Mouse (Mus musculus): ENCODE data around the gene Scn8a. TPM values are rescaled to one million over a fixed set of nuclear protein-coding genes. Genes with fewer than 3 reads are reported as not detected.

Scn8a gene
- polyA plus RNA-seq, 1 experiment, result 107 TPM

DNA sequence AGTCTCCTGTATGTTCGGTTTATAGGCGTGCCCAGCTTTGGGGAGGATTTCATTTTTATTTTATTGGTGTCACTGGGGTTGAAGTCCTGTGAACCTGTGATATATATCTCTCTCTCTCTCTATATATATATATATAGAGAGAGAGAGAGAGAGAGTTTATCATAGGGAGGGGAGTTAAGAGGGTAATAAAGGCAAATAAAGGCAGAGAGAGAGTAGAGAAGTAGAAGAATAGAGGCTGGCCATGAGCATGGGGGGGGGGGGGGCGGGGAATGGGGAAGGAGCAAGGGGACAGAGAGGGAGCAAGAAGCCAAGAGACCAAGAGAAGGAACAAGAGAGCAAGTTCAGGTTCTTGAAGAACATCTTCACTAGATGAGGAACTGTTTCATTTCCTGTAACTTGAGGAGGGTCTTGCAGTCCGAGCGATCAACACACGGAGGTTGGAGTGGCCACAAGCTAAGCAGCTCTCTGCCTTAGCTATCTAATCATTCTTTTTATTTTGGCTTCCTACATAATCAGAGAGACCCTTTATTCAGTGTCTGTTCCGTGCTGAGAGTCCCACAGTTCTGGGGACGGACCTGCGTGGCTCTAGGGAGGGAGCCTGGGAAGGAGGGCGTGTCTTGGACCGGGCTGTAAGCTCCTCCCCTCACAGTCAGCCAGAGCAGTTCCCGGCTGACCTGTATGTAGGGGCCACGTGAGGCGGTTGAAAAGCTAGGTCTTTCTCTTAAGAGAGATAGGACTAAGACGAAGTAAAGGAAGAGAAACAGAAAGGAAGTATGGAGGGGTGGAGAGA lies 136.8 kb downstream of the Scn8a start:
- TF ChIP-seq POLR2A (IDR thresholded peaks at IDR 0.05; ENCODE audit: borderline replicate concordance, insufficient read depth, low read length) (no peak), CTCF (IDR thresholded peaks at IDR 0.05; ENCODE audit: borderline replicate concordance, insufficient read depth, low read depth, low read length) (no peak)
- H3K4me3 ChIP-seq (replicated peaks; ENCODE audit: insufficient read depth, low read depth, low read length), result peak overlapping the region; percentile 27
- H3K27ac ChIP-seq (ENCODE audit: insufficient read depth, low read length), result no peak overlapping the region
- H3K27me3 ChIP-seq (ENCODE audit: control insufficient read depth, insufficient read depth, low read length), result no peaks in the 10 kb centered on the region
- no peak for DNase-seq
- H3K4me1 ChIP-seq (ENCODE audit: control insufficient read depth, insufficient read depth, low read length), result peaks cover 7% of the 10 kb centered on the region; the same call in 1 of the 2 replicates
- WGBS, result 27% methylated on average over 14 of the region's 15 CpGs

DNA sequence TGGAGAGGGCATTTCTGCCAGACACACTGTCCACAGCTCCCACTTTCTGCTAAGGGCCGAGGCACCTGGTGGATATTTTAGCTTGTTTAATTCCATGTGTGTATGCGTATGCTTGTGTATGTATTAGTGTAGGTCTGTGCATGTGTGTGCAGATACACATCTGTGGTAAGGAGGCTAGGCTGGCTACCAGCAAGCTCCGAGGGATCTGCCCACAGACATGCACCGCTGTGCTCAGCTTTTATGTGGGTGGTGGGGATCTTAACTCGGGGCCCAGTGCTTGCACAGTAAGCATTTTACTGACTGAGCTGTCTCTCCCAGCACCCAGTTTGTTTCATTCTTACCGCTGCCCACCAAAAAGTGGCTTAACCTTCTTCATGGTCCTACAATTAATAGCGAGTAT lies 137.6 kb downstream of the Scn8a start:
- peaks cover 7% of the 10 kb centered on the region; the same call in 1 of the 2 replicates for H3K4me1 ChIP-seq (ENCODE audit: control insufficient read depth, insufficient read depth, low read length)
- H3K4me3 ChIP-seq (replicated peaks; ENCODE audit: insufficient read depth, low read depth, low read length), result no peak overlapping the region
- DNase-seq, result no peak
- WGBS, result 86% methylated on average over 7 of the region's 7 CpGs
- H3K27ac ChIP-seq (ENCODE audit: insufficient read depth, low read length), result no peak overlapping the region
- TF ChIP-seq POLR2A (IDR thresholded peaks at IDR 0.05; ENCODE audit: borderline replicate concordance, insufficient read depth, low read length) (no peak), CTCF (IDR thresholded peaks at IDR 0.05; ENCODE audit: borderline replicate concordance, insufficient read depth, low read depth, low read length) (no peak)
- H3K27me3 ChIP-seq (ENCODE audit: control insufficient read depth, insufficient read depth, low read length), result no peaks in the 10 kb centered on the region

DNA sequence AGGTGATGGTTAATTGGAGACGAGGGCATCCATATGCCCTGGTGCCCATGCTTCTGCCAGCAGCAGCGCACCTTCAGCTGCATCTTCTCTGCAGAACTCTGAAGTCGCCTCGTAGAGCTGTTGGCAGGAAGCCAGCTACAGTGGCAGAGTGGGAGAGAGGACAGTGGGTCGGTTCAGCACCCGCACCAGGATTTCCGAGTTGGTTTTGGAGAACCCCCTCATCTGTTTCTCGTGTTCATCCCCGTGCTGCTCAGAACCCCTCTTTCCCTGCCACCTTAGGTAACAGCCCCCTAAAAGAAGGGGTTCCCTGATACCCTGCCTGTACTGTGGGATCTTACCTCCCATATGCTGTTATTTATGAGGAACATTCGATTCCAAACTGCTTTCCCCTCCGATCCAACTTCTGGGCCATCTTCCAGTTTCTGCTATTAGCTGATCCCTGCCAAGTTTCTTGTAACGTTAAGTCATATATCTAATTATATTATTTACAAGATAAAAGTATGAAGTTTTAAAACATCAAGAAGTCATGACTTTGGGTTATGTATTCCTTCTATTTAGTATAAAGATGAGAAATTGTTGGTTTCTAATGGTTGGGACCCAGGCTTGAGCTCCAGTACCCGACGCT lies 138.8 kb downstream of the Scn8a start:
- H3K27me3 ChIP-seq (ENCODE audit: control insufficient read depth, insufficient read depth, low read length), result no peaks in the 10 kb centered on the region
- H3K4me1 ChIP-seq (ENCODE audit: control insufficient read depth, insufficient read depth, low read length), result peaks cover 7% of the 10 kb centered on the region; the same call in 1 of the 2 replicates
- no peak for DNase-seq
- no peak overlapping the region for H3K4me3 ChIP-seq (replicated peaks; ENCODE audit: insufficient read depth, low read depth, low read length)
- no peak overlapping the region for H3K27ac ChIP-seq (ENCODE audit: insufficient read depth, low read length)
- TF ChIP-seq POLR2A (IDR thresholded peaks at IDR 0.05; ENCODE audit: borderline replicate concordance, insufficient read depth, low read length) (no peak), CTCF (IDR thresholded peaks at IDR 0.05; ENCODE audit: borderline replicate concordance, insufficient read depth, low read depth, low read length) (no peak)
- 36% methylated on average over 14 of the region's 14 CpGs for WGBS

DNA sequence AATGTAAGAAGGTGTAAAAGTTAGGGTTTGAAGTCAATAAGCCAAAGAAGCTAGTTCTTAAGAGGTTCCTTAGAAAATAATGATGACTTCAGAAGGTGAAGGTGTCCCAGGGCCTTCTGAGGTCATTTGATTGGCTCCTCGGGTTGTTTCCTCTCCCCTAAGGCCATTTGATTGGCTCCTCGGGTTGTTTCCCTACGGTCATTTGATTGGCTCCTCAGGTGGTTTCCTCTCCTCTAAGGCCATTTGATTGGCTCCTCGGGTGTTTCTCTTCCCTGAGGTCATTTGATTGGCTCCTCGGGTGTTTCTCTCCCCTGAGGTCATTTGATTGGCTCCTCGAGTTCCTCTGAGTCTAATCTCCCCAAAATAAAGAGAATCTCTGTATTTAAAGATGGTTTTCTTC lies 141.7 kb downstream of the Scn8a start:
- H3K27me3 ChIP-seq (ENCODE audit: control insufficient read depth, insufficient read depth, low read length), result no peaks in the 10 kb centered on the region
- H3K27ac ChIP-seq (ENCODE audit: insufficient read depth, low read length), result no peak overlapping the region
- no peak for DNase-seq
- 85% methylated on average over 6 of the region's 6 CpGs for WGBS
- peaks cover 7% of the 10 kb centered on the region; the same call in 1 of the 2 replicates for H3K4me1 ChIP-seq (ENCODE audit: control insufficient read depth, insufficient read depth, low read length)
- no peak overlapping the region for H3K4me3 ChIP-seq (replicated peaks; ENCODE audit: insufficient read depth, low read depth, low read length)
- TF ChIP-seq POLR2A (IDR thresholded peaks at IDR 0.05; ENCODE audit: borderline replicate concordance, insufficient read depth, low read length), result no peak
- TF ChIP-seq CTCF (IDR thresholded peaks at IDR 0.05; ENCODE audit: borderline replicate concordance, insufficient read depth, low read depth, low read length), result no peak

DNA sequence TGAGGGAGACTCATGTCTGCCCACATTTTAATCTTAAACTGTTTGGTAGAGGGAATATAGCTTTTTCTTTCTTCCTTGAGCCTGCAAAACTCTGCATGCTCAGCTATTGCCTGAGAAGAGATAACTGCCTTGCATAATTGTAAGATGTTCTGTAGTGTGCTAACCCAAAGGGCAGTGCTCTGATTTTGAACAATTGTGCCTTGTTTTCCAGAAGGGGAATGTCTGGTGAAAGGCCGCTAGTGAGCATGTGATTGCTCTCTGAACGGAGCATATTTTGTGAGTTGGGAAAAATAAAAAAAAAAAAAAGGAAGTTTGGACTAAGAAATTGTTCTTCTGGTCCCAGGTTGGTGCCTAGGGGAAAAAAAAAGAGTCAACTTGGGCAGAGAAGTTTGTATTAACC lies 159.3 kb downstream of the Scn8a start:
- Histone ChIP-seq H3K4me1 (ENCODE audit: control insufficient read depth, insufficient read depth, low read length) (no peaks in the 10 kb centered on the region), H3K4me3 (replicated peaks; ENCODE audit: insufficient read depth, low read depth, low read length) (no peak overlapping the region), H3K27ac (ENCODE audit: insufficient read depth, low read length) (no peak overlapping the region), H3K27me3 (ENCODE audit: control insufficient read depth, insufficient read depth, low read length) (no peaks in the 10 kb centered on the region)
- 73% methylated on average over 2 of the region's 2 CpGs for WGBS
- TF ChIP-seq CTCF (IDR thresholded peaks at IDR 0.05; ENCODE audit: borderline replicate concordance, insufficient read depth, low read depth, low read length), result no peak
- no peak for TF ChIP-seq POLR2A (IDR thresholded peaks at IDR 0.05; ENCODE audit: borderline replicate concordance, insufficient read depth, low read length)
- no peak for DNase-seq

DNA sequence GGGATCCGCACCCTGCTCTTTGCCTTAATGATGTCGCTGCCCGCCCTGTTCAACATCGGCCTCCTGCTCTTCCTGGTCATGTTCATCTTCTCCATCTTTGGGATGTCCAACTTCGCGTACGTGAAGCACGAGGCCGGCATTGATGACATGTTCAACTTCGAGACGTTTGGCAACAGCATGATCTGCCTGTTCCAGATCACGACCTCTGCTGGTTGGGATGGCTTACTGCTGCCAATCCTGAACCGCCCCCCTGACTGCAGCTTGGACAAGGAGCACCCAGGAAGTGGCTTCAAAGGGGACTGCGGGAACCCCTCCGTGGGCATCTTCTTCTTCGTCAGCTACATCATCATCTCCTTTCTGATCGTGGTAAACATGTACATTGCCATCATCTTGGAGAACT lies 170.0 kb downstream of the Scn8a start:
- TF ChIP-seq POLR2A (IDR thresholded peaks at IDR 0.05; ENCODE audit: borderline replicate concordance, insufficient read depth, low read length), result no peak
- peak; percentile 36; the same call in 1 of the 2 replicates for TF ChIP-seq CTCF (IDR thresholded peaks at IDR 0.05; ENCODE audit: borderline replicate concordance, insufficient read depth, low read depth, low read length)
- H3K4me1 ChIP-seq (ENCODE audit: control insufficient read depth, insufficient read depth, low read length), result no peaks in the 10 kb centered on the region
- H3K27ac ChIP-seq (ENCODE audit: insufficient read depth, low read length), result no peak overlapping the region
- H3K4me3 ChIP-seq (replicated peaks; ENCODE audit: insufficient read depth, low read depth, low read length), result no peak overlapping the region
- no peaks in the 10 kb centered on the region for H3K27me3 ChIP-seq (ENCODE audit: control insufficient read depth, insufficient read depth, low read length)
- WGBS, result 65% methylated on average over 17 of the region's 17 CpGs
- peak in 1 of 2 experiments; percentile 21 for DNase-seq

DNA sequence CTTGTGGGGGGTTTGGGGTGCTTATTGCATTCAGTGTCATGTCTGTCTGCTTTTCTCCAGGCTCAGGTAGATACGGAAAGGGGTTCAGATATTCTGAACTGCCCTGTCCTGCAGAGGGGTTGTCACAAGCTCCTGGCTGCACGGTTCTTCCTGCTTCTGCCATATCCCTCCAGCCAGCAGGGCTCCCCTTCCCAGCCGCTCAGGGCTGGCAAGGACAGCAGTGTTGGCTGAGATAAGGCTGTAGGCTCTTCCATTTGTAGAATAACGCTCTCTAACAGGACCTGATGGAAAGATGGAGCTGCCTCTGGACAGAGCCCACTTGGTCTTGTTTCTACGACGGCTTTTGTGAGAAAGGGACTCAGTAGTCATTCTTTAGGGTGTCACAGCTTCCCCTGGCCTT lies 172.3 kb downstream of the Scn8a start:
- Histone ChIP-seq H3K4me3 (replicated peaks; ENCODE audit: insufficient read depth, low read depth, low read length) (no peak overlapping the region), H3K27me3 (ENCODE audit: control insufficient read depth, insufficient read depth, low read length) (peaks cover 1% of the 10 kb centered on the region; the same call in 1 of the 2 replicates), H3K27ac (ENCODE audit: insufficient read depth, low read length) (no peak overlapping the region), H3K4me1 (ENCODE audit: control insufficient read depth, insufficient read depth, low read length) (0 out of 2 replicates have a peak, but pooled peaks cover 5% of the 10 kb centered on the region)
- TF ChIP-seq POLR2A (IDR thresholded peaks at IDR 0.05; ENCODE audit: borderline replicate concordance, insufficient read depth, low read length) (no peak), CTCF (IDR thresholded peaks at IDR 0.05; ENCODE audit: borderline replicate concordance, insufficient read depth, low read depth, low read length) (no peak)
- peak in 1 of 2 experiments; percentile 36 for DNase-seq
- 37% methylated on average over 6 of the region's 6 CpGs for WGBS

Data from cerebellum, adult 2 months (tissue).